Mouse (Mus musculus) megakaryocyte, embryonic 14.5 days (primary cell): Measurements from ENCODE around the gene Pard3.

Experiments used
- FLI1 ChIP-seq: IDR thresholded peaks from 2 replicates; pipeline ENCODE4 v1.6.1; 2012; ENCODE audit warnings: low read length, inconsistent platforms, mixed read lengths
- GATA1 ChIP-seq: IDR thresholded peaks from 3 replicates; pipeline ENCODE4 v1.6.1; 2012; ENCODE audit warnings: mixed read lengths, low read length, inconsistent platforms, borderline replicate concordance

DNA sequence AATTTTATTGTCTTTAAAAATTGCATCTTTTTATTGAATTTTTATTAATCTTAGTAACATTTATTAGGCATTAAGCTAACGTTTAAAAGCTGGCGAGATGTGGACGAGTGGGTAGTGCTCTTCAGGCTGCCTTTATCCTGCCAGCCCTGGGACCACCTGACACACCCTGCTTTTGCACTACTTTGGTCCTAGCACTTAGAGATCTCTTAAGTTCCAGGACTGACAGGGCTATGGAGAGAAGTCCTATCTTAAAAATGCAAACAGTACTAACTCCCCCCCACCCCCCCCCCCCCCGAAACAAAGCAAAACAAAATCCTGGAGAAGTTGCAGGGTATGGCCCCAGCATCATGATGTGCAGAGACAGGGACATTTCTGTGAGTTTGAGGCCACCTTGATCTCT is 331.8 kb downstream of the Pard3 start:
- no peak for TF ChIP-seq GATA1
- TF ChIP-seq FLI1 = no peak
